Mouse (Mus musculus) limb, embryonic 10.5 days (tissue): ENCODE measurements around the gene Mapkap1. TPM values are rescaled to one million over a fixed set of nuclear protein-coding genes. Genes with fewer than 3 reads are reported as not detected.

Experiments
- DNase-seq: peaks from one replicate; pipeline ENCODE4 v3.0.0-alpha.2; 2017; ENCODE audit warnings: low spot score
- H3K27ac ChIP-seq: fragments of 300-500 bp; sonication (generic); 2 replicates; pipeline ENCODE4 v1.5.1; 2016; ENCODE audit warnings: mild to moderate bottlenecking
- H3K27me3 ChIP-seq: fragments of 300-500 bp; sonication (generic); 2 replicates; pipeline ENCODE4 v1.6.1; 2016; ENCODE audit warnings: low read depth, mild to moderate bottlenecking; ENCODE audit not compliant: poor library complexity, severe bottlenecking
- H3K36me3 ChIP-seq: fragments of 300-500 bp; sonication (generic); 2 replicates; pipeline ENCODE4 v1.6.1; 2016; ENCODE audit warnings: mild to moderate bottlenecking, moderate library complexity
- H3K4me1 ChIP-seq: fragments of 300-500 bp; sonication (generic); 2 replicates; pipeline ENCODE4 v1.6.1; 2016
- H3K4me3 ChIP-seq: fragments of 300-500 bp; sonication (generic); 2 replicates; pipeline ENCODE4 v1.5.1; 2016; ENCODE audit warnings: mild to moderate bottlenecking, moderate library complexity
- H3K9me3 ChIP-seq: fragments of 300-500 bp; sonication (generic); replicated peaks from 2 replicates; pipeline ENCODE4 v1.6.1; 2016; ENCODE audit warnings: mild to moderate bottlenecking
- WGBS: fragments of 180-500 bp; shearing (Covaris S2); methylation state at CpG from one replicate; pipeline ENCODE4 v1.1.7; 2016; 5-methylcytosine and 5-hydroxymethylcytosine counted together
- polyA plus RNA-seq: library from polyadenylated mRNA; unstranded; fragments of >200 nt; fragmentation: Nextera tagmentation; extraction: Ambion mirVana; gene quantifications from 2 replicates; pipeline ENCODE4 v1.2.1, GENCODE M21; 2016

Gene Mapkap1
- polyA plus RNA-seq, 1 experiment from 2014 or later: 96.4 TPM

DNA sequence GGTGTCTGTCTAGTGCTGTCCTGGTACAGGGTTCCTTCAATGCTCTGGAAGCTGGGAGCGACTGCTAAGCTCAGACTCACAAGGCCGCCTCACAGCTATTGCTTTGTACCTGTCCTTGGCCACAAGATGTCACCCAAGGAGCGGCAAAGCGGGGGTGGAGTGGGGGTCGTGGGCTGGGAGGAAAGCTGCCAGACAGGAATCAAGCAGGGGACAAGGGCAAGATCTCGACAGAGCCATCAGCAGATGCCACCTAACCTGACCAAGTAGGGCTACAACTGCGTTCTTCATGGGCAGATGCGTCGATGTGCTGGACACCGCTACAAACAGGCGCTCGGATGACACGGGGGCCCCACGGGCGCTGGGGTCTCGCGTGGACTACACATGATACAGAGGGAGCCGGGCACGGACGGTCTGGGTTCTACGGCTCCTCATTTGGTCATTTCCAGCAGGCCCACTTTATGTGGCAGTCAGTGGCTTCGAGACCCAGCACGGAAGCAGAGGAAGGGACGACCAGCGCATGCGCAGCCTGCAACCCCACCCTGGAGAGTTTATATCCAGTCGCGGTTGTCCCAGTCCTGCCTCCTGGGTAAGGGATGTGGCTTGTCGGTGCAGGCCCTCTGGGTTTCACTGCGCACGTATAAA, 264.9 kb downstream of the Mapkap1 start:
- peak overlapping the region; percentile 59 for H3K4me3 ChIP-seq
- WGBS: 36% methylated on average over 31 of the region's 31 CpGs
- peaks cover 36% of the 10 kb centered on the region for H3K27me3 ChIP-seq
- peak; percentile 76 for DNase-seq
- H3K27ac ChIP-seq: peak overlapping the region; percentile 82
- H3K9me3 ChIP-seq: no peaks in the 10 kb centered on the region
- peaks cover 27% of the 10 kb centered on the region for H3K4me1 ChIP-seq
- H3K36me3 ChIP-seq: peaks cover 20% of the 10 kb centered on the region

DNA sequence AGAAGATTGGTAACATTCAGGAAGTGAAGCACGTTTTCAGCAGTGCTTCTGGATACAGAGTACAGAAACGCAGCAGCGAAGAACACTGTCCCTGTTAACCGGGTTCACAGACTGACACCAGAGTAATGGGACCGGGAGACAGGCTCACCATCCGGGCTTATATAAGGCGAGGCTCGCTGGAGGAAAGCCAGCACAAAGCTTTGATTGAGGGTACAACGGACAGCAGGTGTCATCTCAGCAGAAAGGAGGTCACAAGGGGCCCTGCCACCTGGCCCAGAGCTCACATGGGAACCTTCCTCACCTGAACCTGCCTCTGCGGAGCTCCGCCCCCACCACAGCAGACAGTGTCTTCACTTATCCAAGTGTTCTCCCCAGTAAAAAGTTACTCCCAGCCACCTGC, 267.3 kb downstream of the Mapkap1 start:
- WGBS: 93% methylated on average over 11 of the region's 11 CpGs
- peaks cover 14% of the 10 kb centered on the region for H3K4me1 ChIP-seq
- H3K27me3 ChIP-seq: peaks cover 14% of the 10 kb centered on the region
- H3K27ac ChIP-seq: no peak overlapping the region
- H3K36me3 ChIP-seq: peaks cover 44% of the 10 kb centered on the region
- no peaks in the 10 kb centered on the region for H3K9me3 ChIP-seq
- H3K4me3 ChIP-seq: no peak overlapping the region
- DNase-seq: no peak

Other genes with a start within 250 kb of the Mapkap1 start
- 30.0 and 31.9 TPM in 2 replicates for gene Pbx3, start 33.6 kb upstream of the Mapkap1 start, polyA plus RNA-seq